Comparison of ENCODE assay signal across 8 mouse cellular contexts in genomic region chr16:13158906-13159889, GRCm38 (mm10). TPM values are rescaled to one million over a fixed set of nuclear protein-coding genes. Genes with fewer than 3 reads are reported as not detected.
DNase-seq lines count a peak whose midpoint lies in the region; ATAC-seq lines count a peak whose summit lies in the region.

No protein-coding gene starts in this region.

- H3K9ac ChIP-seq in forebrain, embryonic 16.5 days (replicated peaks; ENCODE audit: low read depth, low read length): no peak overlapping the region

- peaks cover 10% of the 10 kb centered on the region for H3K4me1 ChIP-seq in forebrain, embryonic 16.5 days (replicated peaks; ENCODE audit: control insufficient read depth, insufficient read depth, low read length)

- H3K4me2 ChIP-seq in forebrain, embryonic 16.5 days (ENCODE audit: low read length): peak overlapping the region; percentile 2; the same call in 1 of the 2 replicates

- DNase-seq in 416B (ENCODE audit: low read depth): peak; percentile 88
- peak; percentile 80 for DNase-seq in Muller cell, postnatal 12 days (ENCODE audit: inconsistent ontology term)
- DNase-seq in layer of hippocampus, adult 18-20 months (ENCODE audit: low spot score in 2 of 2): peak; percentile 65 to 87
- peak; percentile 37 for DNase-seq in lung, postnatal 14 days
- peak; percentile 86 for DNase-seq in right cerebral cortex, adult 18-20 months
- no peak for DNase-seq in c-Kit-positive CD71-positive TER-119-positive erythroid progenitor cells, embryonic 14.5 days (ENCODE audit: low spot score)

- H3K27ac ChIP-seq in forebrain, embryonic 16.5 days (ENCODE audit: low read length): no peak overlapping the region

- H3K9me3 ChIP-seq in forebrain, embryonic 16.5 days (ENCODE audit: control insufficient read depth, low read length): no peaks in the 10 kb centered on the region

- peak; percentile 64 for ATAC-seq in forebrain, embryonic 16.5 days
- peak; percentile 23 to 43; a peak in 2 of 4 replicates for ATAC-seq in hematopoietic stem cell, adult 5-6 weeks (replicated peaks in 1 of 2; ENCODE audit: insufficient read depth in 1 of 2, low FRiP score in 2 of 2, low TSS enrichment in 1 of 2, low read depth in 1 of 2, poor library complexity in 2 of 2, severe bottlenecking in 2 of 2)

- no peaks in the 10 kb centered on the region for H3K27me3 ChIP-seq in forebrain, embryonic 16.5 days (replicated peaks; ENCODE audit: control insufficient read depth, insufficient read depth, low read length)

- WGBS in forebrain, embryonic 16.5 days: 50% methylated on average over 13 of the region's 13 CpGs

- H3K4me3 ChIP-seq in forebrain, embryonic 16.5 days (replicated peaks; ENCODE audit: low read length): no peak overlapping the region

- H3K36me3 ChIP-seq in forebrain, embryonic 16.5 days (ENCODE audit: control insufficient read depth, insufficient read depth): no peaks in the 10 kb centered on the region

RNA-seq across cellular contexts. Expression of gene Ercc4, which starts 49.7 kb away (rescaled TPM):
- polyA plus RNA-seq in forebrain, embryonic 16.5 days (2015; fragmentation: Nextera tagmentation; extraction: Ambion mirVana): 15.4 and 15.6 TPM in 2 replicates
- total RNA-seq in hematopoietic stem cell, adult 5-6 weeks (2017): 13.2 and 16.1 TPM in 2 replicates
- total RNA-seq in layer of hippocampus, adult 18-20 months (2021): 10 to 100 TPM; 22.7 to 23.2 TPM
